Mouse (Mus musculus) testis, postnatal 10 days (tissue): ENCODE data around the gene Snrpe.
A peak's percentile ranks its signal among the peaks of the same experiment; 100 is the strongest.

ENCODE experiments used
- DNase-seq: peaks from one replicate; pipeline ENCODE4 v3.0.0; 2021; ENCODE audit warnings: low spot score

Gene Snrpe

GRCm38 (mm10) chr1:133609771-133610502, at the start of gene Snrpe:
Gene Snrpe, minus strand, starts transcription at chr1:133610291.
- peak; percentile 98 for DNase-seq

GRCm38 (mm10) chr1:133658878-133659277, 48.8 kb upstream of the Snrpe start:
- no peak for DNase-seq

GRCm38 (mm10) chr1:133656811-133657210, 46.7 kb upstream of the Snrpe start:
- DNase-seq, result no peak

- DNase-seq, result no peak
Observed at GRCm38 (mm10) chr1:133653033-133653432, 42.9 kb upstream of the Snrpe start.

- DNase-seq, result no peak
Observed at GRCm38 (mm10) chr1:133650288-133651055, 40.4 kb upstream of the Snrpe start.

GRCm38 (mm10) chr1:133645652-133646051, 35.6 kb upstream of the Snrpe start:
- no peak for DNase-seq

- DNase-seq, result no peak
Observed at GRCm38 (mm10) chr1:133641163-133641562, 31.1 kb upstream of the Snrpe start.

- DNase-seq, result no peak
Observed at GRCm38 (mm10) chr1:133638517-133638916, 28.4 kb upstream of the Snrpe start.

GRCm38 (mm10) chr1:133632168-133632567, 22.1 kb upstream of the Snrpe start:
- DNase-seq, result no peak

GRCm38 (mm10) chr1:133625052-133625451, 15.0 kb upstream of the Snrpe start:
- DNase-seq, result no peak

- DNase-seq, result no peak
Observed at GRCm38 (mm10) chr1:133618311-133618710, 8.2 kb upstream of the Snrpe start.

GRCm38 (mm10) chr1:133617908-133618307, 7.8 kb upstream of the Snrpe start:
- no peak for DNase-seq

GRCm38 (mm10) chr1:133613817-133614216, 3.7 kb upstream of the Snrpe start:
- DNase-seq, result no peak

GRCm38 (mm10) chr1:133611436-133611835, 1.3 kb upstream of the Snrpe start:
- DNase-seq, result no peak

GRCm38 (mm10) chr1:133610601-133611000, 510 bp upstream of the Snrpe start:
- no peak for DNase-seq

- no peak for DNase-seq
Observed at GRCm38 (mm10) chr1:133603174-133603573, 6.9 kb downstream of the Snrpe start.

- DNase-seq, result no peak
Observed at GRCm38 (mm10) chr1:133596298-133597007, 13.6 kb downstream of the Snrpe start.

- DNase-seq, result no peak
Observed at GRCm38 (mm10) chr1:133585995-133586537, 24.0 kb downstream of the Snrpe start.

- DNase-seq, result no peak
Observed at GRCm38 (mm10) chr1:133571293-133571692, 38.8 kb downstream of the Snrpe start.
